Mouse (Mus musculus): ENCODE measurements around the gene Gm20773.
"Not testable (repeated sequence)": the region's sequence is repeated elsewhere in the genome, so short reads cannot be mapped to it uniquely, and the experiment has no call there.

The Gm20773 gene

GRCm38 (mm10) chrY:13493726-13494125 lies at the start of gene Gm20773:
Gene Gm20773, plus strand, starts transcription at chrY:13494026.
- not testable (repeated sequence) for DNase-seq (ENCODE audit: low spot score)

- DNase-seq (ENCODE audit: low spot score): not testable (repeated sequence)
These were observed 28.3 kb upstream of the Gm20773 start, which contains the start of gene Gm21866 for GRCm38 (mm10) chrY:13465479-13465878. Gene Gm21866, minus strand, starts transcription at chrY:13465579.

Measured in urinary bladder, postnatal 25 days (tissue).